Mouse (Mus musculus) cerebral cortex, adult 2 months (tissue): ENCODE measurements around the gene Dhx8.

Experiments used
- WGBS: fragments of 180-500 bp; shearing (Covaris S2); methylation state at CpG from one replicate; pipeline ENCODE4 v1.1.7; 2018; 5-methylcytosine and 5-hydroxymethylcytosine counted together

Dhx8 gene

DNA sequence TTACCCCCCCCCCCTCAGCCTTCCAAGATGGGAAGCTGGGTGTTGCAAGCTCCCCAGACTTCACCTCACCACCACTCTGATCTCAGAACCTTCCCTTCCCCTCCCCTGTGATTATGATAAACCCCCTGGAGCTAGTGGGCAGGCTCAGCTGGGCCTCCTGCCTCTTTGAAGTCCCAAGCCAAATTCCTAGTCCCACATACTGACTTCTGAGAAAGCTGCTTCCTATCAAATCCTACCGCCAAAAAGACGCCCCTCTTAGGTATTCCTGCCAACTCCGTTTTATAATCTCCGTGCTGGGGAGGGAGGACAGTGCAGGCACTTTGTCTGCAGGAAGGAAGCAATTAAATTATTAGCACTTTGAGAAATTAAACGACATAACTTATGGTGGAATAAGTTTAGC is 68.7 kb downstream of the Dhx8 start:
- WGBS, result 26% methylated on average over 5 of the region's 5 CpGs

DNA sequence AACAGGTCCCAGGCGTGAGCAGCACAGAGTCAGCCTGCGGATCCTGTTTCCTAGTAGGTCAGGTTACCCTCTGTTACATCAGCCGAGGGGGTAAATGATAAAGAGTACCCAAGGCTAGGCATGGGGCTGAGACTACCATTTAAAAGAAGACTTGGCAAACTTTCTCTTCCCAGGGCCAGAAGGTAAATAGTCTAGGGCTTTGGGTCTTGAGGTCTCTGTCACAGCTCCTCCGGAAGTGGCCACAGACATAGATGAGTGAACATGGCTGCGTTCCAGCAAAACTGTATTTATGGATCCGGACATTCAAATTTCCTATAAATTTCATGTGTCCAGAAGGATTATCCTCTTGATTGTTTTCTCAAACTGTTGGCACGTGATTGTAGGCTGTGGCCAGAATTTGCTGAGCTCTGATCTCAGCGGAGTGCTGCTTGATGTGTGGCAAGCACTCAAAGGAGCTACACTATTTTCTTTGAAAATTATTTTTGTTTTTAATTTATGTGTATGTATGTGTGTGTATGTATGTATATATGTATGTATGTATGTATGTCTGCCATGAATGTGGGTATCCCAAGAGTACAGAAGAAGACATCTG is 72.5 kb downstream of the Dhx8 start:
- WGBS, result 84% methylated on average over 8 of the region's 8 CpGs

DNA sequence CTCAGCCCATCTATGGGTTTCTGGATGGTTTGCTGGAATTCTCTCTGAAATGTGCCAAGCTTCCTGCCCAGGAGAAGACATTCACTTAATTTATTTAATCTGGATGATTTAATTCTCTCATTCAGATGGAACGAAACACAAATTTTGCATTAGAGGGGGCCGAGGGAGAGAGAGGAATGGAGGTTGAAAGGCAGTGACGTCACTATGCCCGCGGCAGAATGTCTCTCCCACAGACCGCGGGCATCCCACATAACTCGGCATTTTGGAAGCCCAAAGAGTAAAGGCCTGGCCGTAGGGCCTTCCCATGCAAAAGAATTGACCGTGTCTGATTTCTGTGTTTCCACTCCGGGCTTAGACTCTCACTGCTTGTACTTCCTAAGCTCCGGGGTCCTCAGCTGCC is 74.0 kb downstream of the Dhx8 start:
- WGBS, result 65% methylated on average over 12 of the region's 12 CpGs

DNA sequence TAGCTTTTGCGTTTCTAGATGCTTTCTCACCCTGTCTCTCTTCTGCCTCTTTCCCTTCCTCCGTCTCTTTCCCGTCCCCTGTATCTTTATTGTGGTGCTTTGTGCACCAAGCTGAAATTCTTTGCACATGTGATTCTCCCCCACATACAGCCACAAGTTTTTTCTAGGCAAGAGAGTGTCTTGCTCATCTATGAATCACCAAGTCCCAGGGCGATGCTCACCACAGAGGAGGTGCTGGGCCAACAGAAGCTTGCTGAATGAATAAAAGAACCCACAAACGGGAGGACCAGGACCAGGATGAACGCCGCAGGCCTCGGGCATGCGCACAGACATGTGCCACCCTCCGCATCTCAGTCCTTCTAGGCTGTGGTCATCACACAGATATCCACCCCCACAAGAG is 74.5 kb downstream of the Dhx8 start:
- 59% methylated on average over 10 of the region's 10 CpGs for WGBS

DNA sequence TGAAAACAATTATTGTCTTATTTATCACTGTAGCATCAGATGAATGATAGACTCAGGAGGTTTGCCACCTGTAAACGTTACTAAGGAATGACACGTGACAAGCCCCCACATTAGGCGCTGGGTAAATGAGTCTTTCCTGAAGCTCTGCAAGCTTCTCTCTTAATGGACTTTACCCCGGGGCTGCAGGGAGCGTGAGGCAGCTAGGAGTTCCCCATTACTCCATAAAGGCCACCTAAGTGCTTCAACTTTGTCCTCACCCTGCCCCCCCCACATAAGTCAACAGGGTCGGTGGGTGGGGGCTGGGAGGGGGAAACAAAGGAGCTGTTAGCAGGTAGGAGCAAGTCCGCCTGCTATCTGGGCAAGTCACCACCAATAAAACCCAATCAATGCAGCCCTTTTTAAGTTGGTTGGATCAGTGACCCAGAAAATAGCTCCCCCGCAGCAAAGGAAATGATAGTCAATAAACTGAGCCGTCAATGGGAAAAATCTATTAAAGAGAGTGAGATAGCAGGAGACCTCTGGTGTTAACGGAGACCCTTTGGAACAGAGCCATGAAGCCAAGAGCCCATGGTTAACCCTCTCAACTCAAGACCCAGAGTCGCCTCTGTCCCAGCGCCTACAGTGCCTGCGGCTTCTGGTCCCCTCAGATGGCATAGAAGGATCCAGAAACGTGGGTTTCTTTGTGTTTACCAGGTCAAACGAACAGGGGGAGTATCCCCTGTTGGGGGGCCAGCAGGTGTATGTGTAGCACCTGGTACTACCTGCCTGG is 76.5 kb downstream of the Dhx8 start:
- WGBS, result 52% methylated on average over 15 of the region's 15 CpGs

DNA sequence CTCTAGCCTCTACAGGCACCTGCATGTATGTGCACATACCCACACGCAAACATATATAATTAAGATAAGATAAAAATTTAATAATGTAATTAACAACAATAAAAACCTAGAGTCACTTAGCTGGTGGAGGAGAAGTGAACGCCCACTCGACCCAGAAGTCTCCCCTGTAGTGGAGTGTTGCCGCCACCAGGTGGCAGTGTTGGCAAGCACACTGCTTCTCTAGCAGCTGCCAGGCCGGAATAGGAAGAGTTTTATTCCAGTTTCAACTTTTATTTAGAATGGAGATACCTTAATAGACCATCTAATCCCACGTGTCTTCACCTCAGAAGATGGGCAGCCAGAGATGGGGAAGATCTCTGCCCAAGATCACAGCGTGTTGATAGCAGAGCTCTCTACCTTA is 80.5 kb downstream of the Dhx8 start:
- WGBS, result 1% methylated on average over 7 of the region's 7 CpGs

DNA sequence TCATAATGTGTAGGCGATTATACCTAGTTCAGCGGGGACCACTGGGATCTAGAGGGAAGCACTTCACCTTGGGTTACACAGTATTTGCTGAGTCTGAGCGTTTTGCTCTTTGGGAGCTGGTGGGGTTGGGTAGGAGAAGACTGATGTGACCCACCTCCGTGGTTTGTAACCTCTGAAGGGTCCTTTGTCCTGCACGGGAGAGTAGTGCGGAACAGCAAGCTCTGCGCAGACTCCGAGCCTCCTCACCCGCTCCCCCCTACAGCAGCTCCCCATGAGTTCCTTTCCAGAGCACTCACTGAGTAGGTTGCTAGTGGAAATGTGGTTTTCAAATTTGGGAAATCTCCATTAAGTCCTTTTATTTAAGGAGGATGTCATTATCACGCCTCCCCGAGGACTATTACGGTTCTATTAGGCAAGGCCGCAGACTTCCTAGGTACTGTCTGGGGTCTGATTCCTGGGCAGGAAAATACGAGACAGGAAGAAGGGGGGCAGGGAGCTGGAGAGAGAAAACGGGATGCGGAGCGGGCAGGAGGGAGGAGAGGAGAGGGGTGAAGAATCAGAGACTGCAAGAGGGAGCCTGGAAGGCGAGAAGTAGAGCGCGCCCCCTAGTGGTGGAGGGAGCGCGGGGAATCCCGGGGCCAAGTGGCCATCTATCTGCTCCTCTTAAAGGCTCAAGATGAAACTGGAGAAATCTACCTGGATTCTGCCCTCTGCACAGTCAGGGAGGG is 81.8 kb downstream of the Dhx8 start:
- WGBS, result 27% methylated on average over 23 of the region's 23 CpGs

DNA sequence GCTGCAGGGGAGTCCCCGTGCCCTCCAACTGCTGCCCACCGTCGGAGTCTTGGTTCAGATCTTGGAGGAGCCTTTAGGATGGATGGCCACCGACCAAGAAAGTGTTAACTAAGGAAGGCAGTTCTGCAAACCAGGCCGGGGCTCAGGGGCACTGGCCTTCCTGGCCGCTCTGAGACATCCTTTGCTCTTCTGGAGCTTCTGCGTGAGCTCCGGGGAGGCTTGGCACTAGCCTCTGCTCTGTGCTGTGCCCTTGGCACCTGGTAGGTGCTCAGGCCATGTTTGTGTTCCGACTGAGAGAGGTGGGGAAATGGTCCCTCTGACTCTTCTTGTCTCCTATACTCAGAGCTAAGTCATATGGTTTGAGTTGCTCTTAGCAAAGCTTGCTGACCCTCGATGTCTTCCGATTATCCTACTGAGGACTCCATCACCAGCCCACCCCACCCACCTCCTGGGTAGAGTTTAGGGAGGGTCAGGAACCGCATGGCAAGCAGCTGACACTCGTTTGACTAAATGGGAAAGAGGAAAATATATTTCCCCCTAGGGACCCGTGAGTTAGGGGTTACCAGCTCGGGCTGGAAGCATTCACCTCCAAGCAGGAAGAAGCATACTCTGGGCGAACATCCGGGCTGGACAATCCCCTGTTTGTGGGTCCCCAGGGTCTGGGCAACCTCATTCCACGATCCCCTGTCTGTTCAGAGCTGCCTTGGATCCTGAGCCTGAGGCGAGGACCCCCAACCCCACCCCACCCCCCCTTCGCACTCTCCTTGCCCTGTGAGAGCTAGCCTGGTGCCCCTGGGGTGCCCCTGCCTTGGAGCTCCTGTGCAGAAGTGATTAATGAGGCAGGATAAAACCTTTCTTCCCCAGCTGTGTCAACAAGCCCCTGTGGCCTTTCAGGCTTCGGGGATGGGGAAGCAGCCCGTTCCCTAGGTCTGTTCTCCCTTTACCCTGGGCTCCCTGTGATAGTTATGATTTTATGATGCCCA is 82.7 kb downstream of the Dhx8 start:
- WGBS, result 41% methylated on average over 22 of the region's 22 CpGs
